Mouse (Mus musculus) urinary bladder, postnatal 25 days (tissue): ENCODE measurements around the gene Serpina10.
"Not testable (repeated sequence)": the region's sequence is repeated elsewhere in the genome, so short reads cannot be mapped to it uniquely, and the experiment has no call there.

Source experiments
- DNase-seq: peaks from one replicate; pipeline ENCODE4 v3.0.0; 2022; ENCODE audit warnings: low spot score

The Serpina10 gene

GRCm38 (mm10) chr12:103615141-103615540, 16.1 kb downstream of the Serpina10 start:
- no peak for DNase-seq

- no peak for DNase-seq
Observed at GRCm38 (mm10) chr12:103601839-103602238, 29.4 kb downstream of the Serpina10 start.

- no peak for DNase-seq
Observed at GRCm38 (mm10) chr12:103600364-103600763, 30.9 kb downstream of the Serpina10 start.

GRCm38 (mm10) chr12:103598411-103598810, 32.8 kb downstream of the Serpina10 start:
- DNase-seq: no peak

GRCm38 (mm10) chr12:103583771-103584170, 47.5 kb downstream of the Serpina10 start:
- DNase-seq: no peak

- not testable (repeated sequence) for DNase-seq
Observed at GRCm38 (mm10) chr12:103578148-103578547, 53.1 kb downstream of the Serpina10 start.

GRCm38 (mm10) chr12:103569690-103570089, 61.6 kb downstream of the Serpina10 start:
- no peak for DNase-seq

- no peak for DNase-seq
Observed at GRCm38 (mm10) chr12:103567129-103567528, 64.1 kb downstream of the Serpina10 start.

- DNase-seq: no peak
Observed at GRCm38 (mm10) chr12:103565151-103565550, 66.1 kb downstream of the Serpina10 start.
